Mouse (Mus musculus): ENCODE data around the gene Brd4.

DNA sequence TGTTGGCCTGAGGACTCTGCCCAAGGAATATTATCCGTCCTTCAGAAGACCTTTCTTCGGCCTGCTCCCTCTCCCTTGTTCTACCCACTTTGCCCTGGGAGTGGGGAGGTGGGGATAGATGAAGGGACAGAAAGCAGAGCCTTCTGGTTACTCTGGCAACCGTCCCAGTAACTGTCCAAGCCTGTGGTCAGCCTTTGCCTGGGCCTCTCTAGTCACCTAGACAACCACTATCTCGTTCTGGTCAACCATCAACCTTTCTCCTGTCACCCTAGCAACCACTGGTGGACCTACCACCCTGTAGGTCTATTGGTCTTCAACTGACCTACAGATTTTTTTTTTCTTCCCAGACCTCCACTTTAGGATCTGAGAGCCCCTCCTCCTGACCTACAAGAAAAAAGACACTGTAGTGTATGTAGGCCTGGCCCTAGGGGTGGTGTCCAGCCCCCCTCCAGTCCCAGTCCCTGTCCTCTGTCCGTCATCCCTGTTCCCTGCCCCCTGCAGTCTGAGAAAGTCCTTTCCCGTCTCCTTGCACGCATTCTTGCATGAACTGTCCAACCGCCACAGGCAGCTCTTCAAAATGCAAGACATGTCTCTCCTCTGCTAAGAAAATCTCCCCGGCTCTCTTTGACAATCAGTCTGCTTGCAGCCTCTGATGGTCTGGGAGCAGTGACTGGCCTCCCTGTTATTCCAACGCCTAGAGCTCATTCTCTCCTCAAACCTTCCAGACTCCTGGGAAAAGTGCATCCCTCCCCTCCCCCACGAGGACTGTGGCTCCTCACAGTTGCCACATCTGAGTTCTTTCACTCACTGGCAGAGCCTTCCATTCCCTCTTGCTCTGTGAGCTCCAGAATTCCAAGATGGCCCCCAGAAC, 104.7 kb downstream of the Brd4 start:
- TF ChIP-seq CTCF (IDR thresholded peaks at IDR 0.05; ENCODE audit: borderline replicate concordance, extremely low read depth, insufficient read depth, insufficient read length) (no peak), POLR2A (IDR thresholded peaks at IDR 0.05; ENCODE audit: borderline replicate concordance, extremely low read depth, insufficient read depth, insufficient read length, poor library complexity, severe bottlenecking) (no peak)

All from brain, embryonic 14.5 days (tissue).